Mouse (Mus musculus): ENCODE measurements around the gene Olfr228. TPM values are rescaled to one million over a fixed set of nuclear protein-coding genes. Genes with fewer than 3 reads are reported as not detected.
"Not testable (repeated sequence)": the region's sequence is repeated elsewhere in the genome, so short reads cannot be mapped to it uniquely, and the experiment has no call there.

Gene Olfr228
- polyA plus RNA-seq (2012; rRNA removed): not detected in 2 replicates

DNA sequence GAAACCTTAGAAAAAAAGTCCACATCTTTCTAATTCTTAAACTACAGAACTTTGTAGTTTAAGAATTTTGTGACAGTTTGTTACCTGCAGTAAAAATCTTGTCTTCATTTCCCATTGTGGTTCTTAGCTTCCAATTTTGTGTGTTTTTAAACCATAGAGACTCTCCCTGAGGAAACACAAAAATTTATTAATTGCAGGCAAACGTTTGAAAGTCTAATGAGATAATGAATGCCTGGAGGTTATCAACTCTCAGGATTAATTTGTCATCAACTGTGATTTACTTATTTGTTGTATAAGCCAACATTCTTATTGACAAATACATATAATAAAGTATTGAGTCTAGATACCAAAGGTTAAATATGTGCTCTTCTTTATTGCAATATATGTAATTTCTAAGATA is at the start of gene Olfr228:
Gene Olfr228, minus strand, starts transcription at position 101 of the 400 bp plus-strand sequence.
- no peak for DNase-seq (ENCODE audit: low spot score)

DNA sequence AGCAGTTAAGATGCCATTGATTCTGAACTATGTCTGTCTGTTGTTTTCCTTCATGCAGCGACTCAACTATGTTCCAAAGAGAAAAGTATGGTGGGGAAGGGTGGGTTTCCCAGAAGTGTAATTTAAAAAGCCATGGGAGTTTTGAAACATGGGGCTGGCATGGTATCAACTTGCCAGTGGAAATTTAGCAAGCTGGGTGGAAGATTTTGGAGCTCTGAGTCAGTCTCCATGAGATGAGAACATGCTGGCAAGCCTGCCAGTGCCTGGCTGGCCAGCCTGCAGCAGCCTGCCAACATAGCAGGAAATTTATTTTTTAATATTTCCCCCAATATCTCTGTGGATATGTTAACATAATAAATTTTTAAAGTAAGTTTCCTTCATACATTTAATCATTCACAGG is 43.8 kb upstream of the Olfr228 start:
- DNase-seq (ENCODE audit: low spot score): no peak

DNA sequence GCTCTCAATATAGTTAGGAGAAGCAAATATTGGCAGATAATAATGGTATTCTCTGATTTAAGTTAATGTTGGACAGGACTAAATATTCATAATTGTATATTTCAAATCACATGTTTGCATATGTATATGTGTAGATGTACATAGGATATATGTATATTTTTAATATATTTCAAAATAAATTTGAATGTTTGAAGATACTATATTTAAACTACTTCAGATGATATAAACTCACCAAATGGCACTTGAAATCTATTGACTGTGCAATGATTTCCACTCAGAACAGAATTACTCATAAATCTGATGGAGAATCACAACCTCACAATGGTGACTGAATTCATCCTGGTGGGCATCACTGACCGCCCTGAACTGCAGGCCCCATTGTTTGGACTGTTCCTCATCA is 21.0 kb upstream of the Olfr228 start, which contains the start of gene Olfr1076:
Gene Olfr1076, plus strand, starts transcription at position 301 of the 400 bp plus-strand sequence.
- no peak for DNase-seq (ENCODE audit: low spot score)

DNA sequence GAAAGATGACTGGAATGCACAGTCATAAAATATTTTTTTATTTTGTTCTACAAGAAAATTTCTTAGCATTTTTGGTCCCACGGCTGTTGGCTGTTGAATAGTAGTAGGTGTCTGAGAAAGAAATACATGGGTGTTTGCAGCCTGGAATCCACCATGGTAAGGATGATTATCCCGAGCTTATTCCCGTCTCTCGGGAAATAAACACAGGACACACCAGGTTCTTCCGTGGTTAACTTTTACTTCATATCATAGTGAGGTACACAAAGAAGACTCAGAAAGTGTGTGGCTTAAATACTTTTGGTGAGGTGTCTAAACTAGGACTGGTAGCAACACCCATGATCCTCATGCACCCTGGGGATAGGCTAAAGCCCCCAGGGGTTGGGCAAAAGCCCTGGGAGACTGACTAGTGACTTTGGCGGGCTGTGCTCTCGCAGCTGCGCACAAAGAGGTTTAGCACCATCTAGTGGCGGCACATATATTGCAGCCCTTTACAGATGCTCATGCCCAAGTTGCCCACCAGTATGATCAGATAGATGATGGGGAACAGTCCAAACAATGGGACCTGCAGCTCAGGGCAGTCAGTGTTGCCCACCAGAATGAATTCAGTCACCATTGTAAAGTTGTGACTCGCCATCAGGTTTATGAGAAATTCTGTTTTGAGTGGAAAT is 22.6 kb downstream of the Olfr228 start:
- DNase-seq (ENCODE audit: low spot score): peak; percentile 24

DNA sequence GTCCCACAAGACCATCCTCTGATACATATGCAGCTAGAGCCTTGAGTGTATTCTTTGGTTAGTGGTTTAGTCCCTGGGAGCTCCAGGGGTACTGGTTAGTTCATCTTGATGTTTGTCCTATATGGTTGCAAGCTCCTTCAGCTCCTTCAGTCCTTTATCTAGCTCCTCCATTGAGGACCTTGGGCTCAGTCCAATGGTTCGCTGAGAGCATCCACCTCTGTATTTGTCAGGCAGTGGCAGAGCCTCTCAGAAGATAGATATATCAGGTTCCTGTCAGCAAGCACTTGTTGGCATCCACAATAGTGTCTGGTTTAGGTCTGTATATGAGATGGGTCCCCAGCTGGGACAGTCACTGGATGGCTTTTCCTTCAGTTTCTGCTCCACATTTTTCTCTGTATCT is 26.8 kb downstream of the Olfr228 start:
- DNase-seq (ENCODE audit: low spot score): no peak

DNA sequence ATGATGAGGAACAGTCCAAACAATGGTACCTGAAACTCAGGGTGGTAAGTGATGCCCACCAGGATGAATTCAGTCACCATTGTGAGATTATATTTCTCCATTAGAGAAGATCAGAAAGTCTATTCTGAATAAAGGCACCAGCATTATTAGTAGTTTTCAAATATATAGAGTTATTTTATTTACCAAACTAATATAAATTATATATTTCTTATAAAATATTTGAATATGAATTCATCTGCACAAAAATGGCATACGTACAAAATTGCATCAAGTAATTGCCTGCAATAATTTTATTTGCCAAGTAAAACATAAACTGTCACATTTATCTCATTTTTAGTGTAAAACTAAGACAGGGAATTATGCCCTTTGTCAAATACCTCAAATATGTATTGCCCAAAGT is 31.0 kb downstream of the Olfr228 start, which contains the start of gene Olfr1066:
Gene Olfr1066, minus strand, starts transcription at position 101 of the 400 bp plus-strand sequence.
- DNase-seq (ENCODE audit: low spot score): no peak

DNA sequence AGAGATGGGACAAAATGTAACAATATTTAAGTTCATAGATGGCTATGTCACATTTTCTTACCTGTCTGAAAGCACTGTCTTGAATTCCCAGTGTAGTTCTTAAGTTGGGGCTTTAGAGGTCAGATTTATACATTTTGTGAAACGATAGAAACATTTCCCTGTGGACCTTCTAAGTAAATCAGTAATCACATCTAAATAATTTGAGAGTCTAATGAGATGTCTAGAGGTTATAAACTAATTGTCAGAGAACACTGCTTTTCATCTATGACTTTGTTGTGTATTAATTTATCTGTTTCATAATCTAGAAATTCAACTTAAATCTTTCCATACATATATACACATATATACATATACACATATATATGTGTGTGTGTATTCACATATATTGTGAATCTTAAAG is 36.7 kb downstream of the Olfr228 start, which contains the start of gene Olfr1065:
Gene Olfr1065, minus strand, starts transcription at position 101 of the 400 bp plus-strand sequence.
- not testable (repeated sequence) for DNase-seq (ENCODE audit: low spot score)

DNA sequence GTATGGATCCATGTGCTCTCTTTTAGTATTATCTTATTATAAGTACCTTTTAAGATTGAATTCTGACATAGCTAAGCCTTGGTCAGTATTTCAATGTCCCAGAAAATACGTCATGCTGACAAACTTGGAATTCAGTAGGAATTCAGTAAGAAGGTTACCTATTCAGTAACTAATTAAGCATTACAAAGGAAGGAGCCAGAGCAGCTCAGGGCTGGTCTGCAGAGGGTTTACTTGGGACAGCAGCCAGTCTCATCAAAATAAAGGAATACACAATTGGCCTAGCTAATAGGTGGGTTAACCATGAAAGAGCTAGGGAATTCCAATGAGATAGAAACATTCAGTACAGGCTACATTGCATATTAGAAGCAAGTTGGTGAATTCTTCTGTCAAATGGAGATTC is 45.1 kb downstream of the Olfr228 start:
- not testable (repeated sequence) for DNase-seq (ENCODE audit: low spot score)

Other genes starting within 250 kb of the Olfr228 start
- gene Olfr1048, start 247.1 kb downstream of the Olfr228 start, polyA plus RNA-seq (2012; rRNA removed): not detected in 2 replicates
- gene Olfr1049, start 229.1 kb downstream of the Olfr228 start, polyA plus RNA-seq (2012; rRNA removed): not detected in 2 replicates
- gene Olfr1051, start 208.3 kb downstream of the Olfr228 start, polyA plus RNA-seq (2012; rRNA removed): not detected in 2 replicates
- not detected in 2 replicates for gene Olfr1052, start 194.9 kb downstream of the Olfr228 start, polyA plus RNA-seq (2012; rRNA removed)
- not detected in 2 replicates for gene Olfr1053, start 172.1 kb downstream of the Olfr228 start, polyA plus RNA-seq (2012; rRNA removed)
- not detected in 2 replicates for gene Olfr1054, start 152.0 kb downstream of the Olfr228 start, polyA plus RNA-seq (2012; rRNA removed)
- not detected in 2 replicates for gene Olfr1055, start 137.1 kb downstream of the Olfr228 start, polyA plus RNA-seq (2012; rRNA removed)
- not detected in 2 replicates for gene Olfr1056, start 124.9 kb downstream of the Olfr228 start, polyA plus RNA-seq (2012; rRNA removed)
- gene Olfr1057, start 109.0 kb downstream of the Olfr228 start, polyA plus RNA-seq (2012; rRNA removed): not detected in 2 replicates
- gene Olfr1058, start 98.8 kb downstream of the Olfr228 start, polyA plus RNA-seq (2012; rRNA removed): not detected in 2 replicates
- not detected in 2 replicates for gene Olfr1061, start 73.3 kb downstream of the Olfr228 start, polyA plus RNA-seq (2012; rRNA removed)
- gene Olfr1062, start 60.6 kb downstream of the Olfr228 start, polyA plus RNA-seq (2012; rRNA removed): not detected in 2 replicates
- not detected in 2 replicates for gene Olfr1065, start 36.8 kb downstream of the Olfr228 start, polyA plus RNA-seq (2012; rRNA removed)
- not detected in 2 replicates for gene Olfr1066, start 31.1 kb downstream of the Olfr228 start, polyA plus RNA-seq (2012; rRNA removed)
- gene Olfr1076, start 21.1 kb upstream of the Olfr228 start, polyA plus RNA-seq (2012; rRNA removed): not detected in 2 replicates
- not detected in 2 replicates for gene Olfr1079, start 55.1 kb upstream of the Olfr228 start, polyA plus RNA-seq (2012; rRNA removed)
- not detected in 2 replicates for gene Olfr1080, start 70.8 kb upstream of the Olfr228 start, polyA plus RNA-seq (2012; rRNA removed)
- gene Olfr1082, start 111.6 kb upstream of the Olfr228 start, polyA plus RNA-seq (2012; rRNA removed): not detected in 2 replicates
- not detected in 2 replicates for gene Olfr1084, start 152.3 kb upstream of the Olfr228 start, polyA plus RNA-seq (2012; rRNA removed)
- gene Olfr1085, start 174.6 kb upstream of the Olfr228 start, polyA plus RNA-seq (2012; rRNA removed): not detected in 2 replicates
- not detected in 2 replicates for gene Olfr1086, start 192.7 kb upstream of the Olfr228 start, polyA plus RNA-seq (2012; rRNA removed)
- gene Olfr1087, start 211.0 kb upstream of the Olfr228 start, polyA plus RNA-seq (2012; rRNA removed): not detected in 2 replicates
- gene Olfr1089, start 246.3 kb upstream of the Olfr228 start, polyA plus RNA-seq (2012; rRNA removed): not detected in 2 replicates

Data from urinary bladder, adult 2 months (tissue).